Mouse (Mus musculus): ENCODE data around the gene Ddc. TPM values are rescaled to one million over a fixed set of nuclear protein-coding genes. Genes with fewer than 3 reads are reported as not detected.

Gene Ddc
- 4.7 and 4.9 TPM in 2 replicates for polyA plus RNA-seq (2016; fragmentation: Nextera tagmentation; extraction: Ambion mirVana)

DNA sequence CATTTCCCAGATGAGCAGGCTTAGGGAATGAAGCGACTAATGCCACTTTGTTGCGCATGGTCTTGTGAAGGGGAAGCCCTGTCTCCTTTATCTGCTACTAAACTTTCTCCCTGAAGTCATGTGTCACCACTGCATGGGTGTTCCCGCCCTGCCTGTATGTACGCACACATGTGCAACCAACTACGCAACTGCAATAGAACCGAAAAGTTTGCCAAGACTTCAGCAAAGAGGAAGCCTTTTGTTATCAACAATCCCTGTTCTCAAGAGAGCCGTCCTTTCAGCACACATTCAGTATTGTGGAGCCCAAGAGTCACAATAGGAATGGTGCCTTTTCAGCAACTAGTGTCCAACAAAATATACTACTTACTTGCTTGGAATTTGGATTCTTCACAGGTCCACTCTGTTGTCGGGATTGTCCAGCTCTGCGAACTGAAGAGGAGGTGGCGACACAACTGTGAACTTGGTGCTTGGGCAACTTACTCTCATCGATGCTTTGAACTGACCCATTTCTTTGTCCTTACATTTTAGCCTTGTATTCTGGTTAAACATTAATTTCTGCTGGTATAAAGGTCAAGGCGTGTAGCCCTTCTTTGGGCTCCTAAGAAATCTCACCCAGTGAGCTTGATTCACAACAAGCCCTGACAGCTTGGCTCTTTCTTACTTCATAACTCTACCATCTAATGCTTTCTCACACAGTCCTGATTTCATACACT lies at the start of gene Ddc:
Gene Ddc (minus strand): TSS at position 500 of the 713 bp plus-strand sequence.
- H3K36me3 ChIP-seq, result no peaks in the 10 kb centered on the region

DNA sequence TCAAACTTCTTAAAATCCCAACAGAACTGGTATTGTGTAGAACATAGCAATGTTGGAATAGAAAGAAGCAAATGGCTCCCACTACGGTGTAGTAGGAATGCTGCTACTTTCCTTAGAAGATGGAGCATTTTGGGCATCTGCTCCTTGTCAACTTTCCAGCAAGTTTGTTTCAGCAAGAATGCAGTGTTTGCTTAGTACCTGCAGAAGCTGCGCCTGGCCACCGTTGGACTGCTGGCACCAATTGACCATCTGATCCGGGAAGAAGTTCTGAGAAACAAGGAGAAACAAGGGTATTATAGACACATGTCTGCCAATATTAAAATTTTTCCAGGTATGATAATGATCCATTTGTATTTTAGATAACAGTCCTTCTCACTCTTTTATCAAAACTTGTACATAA lies 47.8 kb upstream of the Ddc start:
- Histone ChIP-seq H3K9me3 (no peaks in the 10 kb centered on the region), H3K4me3 (no peak overlapping the region), H3K4me1 (peaks cover 10% of the 10 kb centered on the region), H3K4me2 (replicated peaks) (no peak overlapping the region), H3K36me3 (peaks cover 14% of the 10 kb centered on the region), H3K27me3 (replicated peaks) (0 out of 2 replicates have a peak, but pooled peaks cover 3% of the 10 kb centered on the region), H3K27ac (no peak overlapping the region), H3K9ac (no peak overlapping the region)
- 90% methylated on average over 4 of the region's 4 CpGs for WGBS
- no peak for ATAC-seq (ENCODE audit: low FRiP score, low read depth)

More for the DNA sequence above, at the start of gene Ddc:
- no peak within 1 kb of the TSS for H3K9ac ChIP-seq
- no peak for ATAC-seq (ENCODE audit: low FRiP score, low read depth)
- no peak within 1 kb of the TSS for H3K4me2 ChIP-seq (replicated peaks)
- H3K9me3 ChIP-seq, result no peaks in the 10 kb centered on the region
- no peaks in the 10 kb centered on the region for H3K4me1 ChIP-seq
- no peak within 1 kb of the TSS for H3K4me3 ChIP-seq
- H3K27ac ChIP-seq, result no peak within 1 kb of the TSS
- WGBS, result 74% methylated on average over 12 of the region's 12 CpGs
- no peaks in the 10 kb centered on the region for H3K27me3 ChIP-seq (replicated peaks)

DNA sequence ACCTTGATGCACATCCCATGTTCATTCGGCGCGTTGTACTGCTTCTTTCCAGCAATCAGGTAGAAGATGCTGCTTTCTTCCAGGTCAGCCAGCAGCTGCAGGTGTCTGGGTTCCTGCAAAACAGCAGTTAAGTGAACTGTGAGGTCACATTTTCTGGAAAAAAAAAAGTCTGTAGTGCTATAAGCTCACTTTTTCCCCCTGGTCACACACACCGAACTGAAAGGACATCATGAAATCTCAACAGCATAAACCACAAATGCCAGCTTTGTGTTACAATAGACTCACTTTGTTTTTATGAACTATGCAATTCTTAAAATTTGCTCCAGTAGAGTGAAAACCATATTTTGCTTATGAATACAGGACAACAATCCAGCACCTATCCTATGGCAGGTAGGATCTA lies 46.9 kb upstream of the Ddc start:
- no peak overlapping the region for H3K9ac ChIP-seq
- no peaks in the 10 kb centered on the region for H3K9me3 ChIP-seq
- no peak for ATAC-seq (ENCODE audit: low FRiP score, low read depth)
- no peak overlapping the region for H3K4me2 ChIP-seq (replicated peaks)
- H3K27me3 ChIP-seq (replicated peaks), result 0 out of 2 replicates have a peak, but pooled peaks cover 3% of the 10 kb centered on the region
- H3K36me3 ChIP-seq, result peaks cover 17% of the 10 kb centered on the region
- H3K4me3 ChIP-seq, result no peak overlapping the region
- WGBS, result 98% methylated on average over 4 of the region's 4 CpGs
- no peak overlapping the region for H3K27ac ChIP-seq
- H3K4me1 ChIP-seq, result peaks cover 10% of the 10 kb centered on the region

GRCm38 (mm10) chr11:11944082-11944349 lies 46.1 kb upstream of the Ddc start:
- Histone ChIP-seq H3K9ac (no peak overlapping the region), H3K4me1 (peaks cover 10% of the 10 kb centered on the region), H3K36me3 (peaks cover 20% of the 10 kb centered on the region), H3K4me2 (replicated peaks) (no peak overlapping the region), H3K27me3 (replicated peaks) (0 out of 2 replicates have a peak, but pooled peaks cover 3% of the 10 kb centered on the region), H3K9me3 (no peaks in the 10 kb centered on the region), H3K27ac (no peak overlapping the region), H3K4me3 (no peak overlapping the region)
- ATAC-seq (ENCODE audit: low FRiP score, low read depth), result no peak

- H3K4me2 ChIP-seq (replicated peaks), result no peak overlapping the region
- no peak overlapping the region for H3K4me3 ChIP-seq
- H3K27ac ChIP-seq, result no peak overlapping the region
- H3K4me1 ChIP-seq, result peaks cover 9% of the 10 kb centered on the region
- WGBS, result 84% methylated on average over 13 of the region's 13 CpGs
- H3K27me3 ChIP-seq (replicated peaks), result 0 out of 2 replicates have a peak, but pooled peaks cover 3% of the 10 kb centered on the region
- H3K9ac ChIP-seq, result no peak overlapping the region
- no peaks in the 10 kb centered on the region for H3K9me3 ChIP-seq
- H3K36me3 ChIP-seq, result peaks cover 22% of the 10 kb centered on the region
- ATAC-seq (ENCODE audit: low FRiP score, low read depth), result no peak
Measured at GRCm38 (mm10) chr11:11943240-11944081, 45.5 kb upstream of the Ddc start.

DNA sequence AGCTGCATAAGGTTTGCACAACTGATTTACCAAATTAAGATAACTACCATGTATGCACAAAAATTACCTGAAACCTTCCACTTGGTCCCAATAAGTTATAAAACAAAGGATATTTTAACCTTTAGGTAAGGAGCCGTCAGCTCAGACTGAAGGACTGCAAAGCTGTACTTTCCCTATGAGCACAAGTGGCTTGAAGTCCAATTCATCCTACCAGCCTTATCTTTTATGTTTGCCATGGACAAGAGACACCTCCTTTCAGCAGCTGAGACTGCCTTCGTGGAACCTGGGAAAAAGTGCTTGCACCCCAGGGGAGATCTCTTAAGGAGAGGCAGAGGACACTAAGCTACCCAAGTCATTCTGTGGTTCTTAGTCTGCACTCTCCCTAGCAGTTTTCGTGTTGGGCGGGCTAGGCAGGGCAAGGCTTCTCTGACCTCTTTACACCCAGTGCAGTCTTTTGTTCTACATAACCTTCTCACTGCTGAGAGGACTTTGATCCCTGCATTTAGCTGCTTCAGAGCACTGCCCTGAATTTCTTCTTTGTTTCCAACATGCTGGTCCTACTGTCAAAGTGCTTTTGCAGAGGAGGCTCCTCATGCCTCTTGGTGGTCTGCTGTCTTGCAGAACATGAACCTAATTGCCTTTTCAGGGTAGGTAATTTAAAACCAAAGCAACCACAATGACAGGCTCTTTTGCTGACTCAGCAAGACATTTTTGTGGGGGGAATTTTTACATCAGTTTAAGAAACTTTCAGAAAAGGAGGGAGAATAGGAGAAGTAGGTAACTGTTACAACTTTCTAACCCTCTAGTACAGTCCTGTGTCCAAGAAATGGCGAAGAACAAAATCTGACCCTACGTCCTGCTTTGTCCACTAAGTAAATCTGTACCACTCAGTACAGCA lies 44.6 kb upstream of the Ddc start:
- Histone ChIP-seq H3K27me3 (replicated peaks) (no peaks in the 10 kb centered on the region), H3K36me3 (peaks cover 24% of the 10 kb centered on the region), H3K4me2 (replicated peaks) (no peak overlapping the region), H3K9me3 (no peaks in the 10 kb centered on the region), H3K4me1 (peaks cover 7% of the 10 kb centered on the region; the same call in 1 of the 2 replicates), H3K9ac (no peak overlapping the region), H3K27ac (no peak overlapping the region), H3K4me3 (no peak overlapping the region)
- no peak for ATAC-seq (ENCODE audit: low FRiP score, low read depth)
- WGBS, result 33% methylated on average over 6 of the region's 6 CpGs

DNA sequence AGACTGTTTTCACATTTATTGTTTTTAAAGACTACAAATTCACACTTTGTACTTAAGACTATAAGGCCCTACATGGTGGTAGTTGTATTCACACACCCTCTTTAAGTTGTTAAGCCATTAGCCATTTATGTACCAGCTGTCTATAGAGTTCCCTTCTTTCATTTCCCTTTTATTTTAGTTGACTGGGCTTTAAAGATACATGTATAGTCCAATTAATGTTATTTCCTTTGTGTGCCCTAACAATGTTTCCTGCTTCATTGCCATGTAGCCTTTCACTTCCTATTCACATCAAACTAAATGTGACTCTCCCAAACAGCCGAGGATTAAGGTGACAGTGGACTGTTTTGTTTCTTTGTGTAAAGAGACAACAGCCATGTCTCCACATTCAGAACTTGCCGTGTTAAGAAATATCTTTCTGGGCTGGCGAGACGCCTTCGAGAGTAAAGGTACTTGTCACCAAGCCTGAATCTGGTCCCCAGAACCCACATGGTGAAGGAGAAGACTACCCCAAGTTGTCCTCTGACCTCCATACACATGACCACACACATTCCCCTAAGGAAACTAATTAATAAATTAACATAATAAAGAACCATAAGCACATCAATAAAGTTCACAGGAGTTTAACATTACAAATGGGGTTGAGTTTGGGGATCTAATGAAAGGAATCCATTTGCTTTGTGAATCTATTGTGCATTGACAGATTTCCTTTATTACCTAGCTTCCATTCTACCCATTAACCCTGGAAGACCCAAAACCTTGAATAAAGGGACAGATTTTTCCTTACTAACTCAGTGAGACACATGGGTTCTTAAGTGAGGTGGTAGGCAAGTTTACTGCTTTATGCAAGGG lies 43.1 kb upstream of the Ddc start:
- no peak; the same call in 1 of the 2 replicates for ATAC-seq (ENCODE audit: low FRiP score, low read depth)
- Histone ChIP-seq H3K4me3 (no peak overlapping the region), H3K27me3 (replicated peaks) (no peaks in the 10 kb centered on the region), H3K4me2 (replicated peaks) (no peak overlapping the region), H3K9ac (no peak overlapping the region), H3K9me3 (no peaks in the 10 kb centered on the region), H3K27ac (no peak overlapping the region), H3K4me1 (peaks cover 7% of the 10 kb centered on the region; the same call in 1 of the 2 replicates), H3K36me3 (peaks cover 36% of the 10 kb centered on the region)
- WGBS, result 24% methylated on average over 5 of the region's 5 CpGs

DNA sequence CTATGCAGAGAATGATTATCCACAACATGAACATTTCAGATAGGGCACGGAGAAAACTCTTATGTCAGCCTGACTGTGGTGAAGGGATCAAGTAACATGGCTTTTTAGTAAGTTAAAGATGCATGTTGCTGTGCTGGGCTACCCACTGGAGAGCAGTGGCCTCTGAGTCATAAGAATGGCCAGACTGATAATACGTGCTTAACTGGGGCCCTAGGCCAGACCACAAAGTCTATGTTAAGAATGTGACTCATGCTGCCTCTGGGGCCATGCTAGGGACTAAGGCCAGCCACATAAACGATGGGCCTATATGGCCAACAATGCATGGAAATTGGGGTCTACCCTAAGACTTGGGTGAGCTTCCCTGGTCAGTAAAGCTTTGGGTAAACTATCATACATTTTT lies 41.7 kb upstream of the Ddc start:
- H3K4me3 ChIP-seq, result no peak overlapping the region
- H3K4me1 ChIP-seq, result peaks cover 7% of the 10 kb centered on the region; the same call in 1 of the 2 replicates
- no peak overlapping the region for H3K27ac ChIP-seq
- no peak overlapping the region for H3K4me2 ChIP-seq (replicated peaks)
- no peak overlapping the region for H3K9ac ChIP-seq
- H3K9me3 ChIP-seq, result no peaks in the 10 kb centered on the region
- ATAC-seq (ENCODE audit: low FRiP score, low read depth), result no peak
- H3K27me3 ChIP-seq (replicated peaks), result no peaks in the 10 kb centered on the region
- 82% methylated on average over 3 of the region's 3 CpGs for WGBS
- H3K36me3 ChIP-seq, result peaks cover 44% of the 10 kb centered on the region

DNA sequence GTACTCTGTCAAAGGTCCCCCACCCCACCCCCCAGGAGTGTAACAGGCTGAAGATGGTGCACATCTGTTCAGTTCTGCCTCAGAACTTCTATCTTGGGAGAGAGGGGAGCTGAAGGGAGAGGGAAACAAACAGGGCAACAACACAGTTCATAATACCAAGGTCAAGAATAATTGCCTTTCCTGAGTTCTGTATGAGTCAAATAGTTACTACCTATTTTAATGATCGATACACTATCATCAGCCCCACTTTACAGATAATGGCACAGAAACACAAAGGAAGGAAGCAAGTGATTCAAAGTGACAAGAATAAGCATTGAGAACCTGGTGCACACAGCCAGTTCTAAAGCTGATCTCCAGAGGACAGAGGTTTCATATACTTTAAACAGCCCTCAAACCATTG lies 40.6 kb upstream of the Ddc start:
- no peak overlapping the region for H3K4me3 ChIP-seq
- H3K4me1 ChIP-seq, result peaks cover 7% of the 10 kb centered on the region; the same call in 1 of the 2 replicates
- H3K36me3 ChIP-seq, result peaks cover 45% of the 10 kb centered on the region
- H3K9ac ChIP-seq, result no peak overlapping the region
- ATAC-seq (ENCODE audit: low FRiP score, low read depth), result no peak
- H3K27me3 ChIP-seq (replicated peaks), result no peaks in the 10 kb centered on the region
- WGBS, result 97% methylated on average over 1 of the region's 1 CpGs
- H3K27ac ChIP-seq, result no peak overlapping the region
- H3K4me2 ChIP-seq (replicated peaks), result no peak overlapping the region
- H3K9me3 ChIP-seq, result no peaks in the 10 kb centered on the region

DNA sequence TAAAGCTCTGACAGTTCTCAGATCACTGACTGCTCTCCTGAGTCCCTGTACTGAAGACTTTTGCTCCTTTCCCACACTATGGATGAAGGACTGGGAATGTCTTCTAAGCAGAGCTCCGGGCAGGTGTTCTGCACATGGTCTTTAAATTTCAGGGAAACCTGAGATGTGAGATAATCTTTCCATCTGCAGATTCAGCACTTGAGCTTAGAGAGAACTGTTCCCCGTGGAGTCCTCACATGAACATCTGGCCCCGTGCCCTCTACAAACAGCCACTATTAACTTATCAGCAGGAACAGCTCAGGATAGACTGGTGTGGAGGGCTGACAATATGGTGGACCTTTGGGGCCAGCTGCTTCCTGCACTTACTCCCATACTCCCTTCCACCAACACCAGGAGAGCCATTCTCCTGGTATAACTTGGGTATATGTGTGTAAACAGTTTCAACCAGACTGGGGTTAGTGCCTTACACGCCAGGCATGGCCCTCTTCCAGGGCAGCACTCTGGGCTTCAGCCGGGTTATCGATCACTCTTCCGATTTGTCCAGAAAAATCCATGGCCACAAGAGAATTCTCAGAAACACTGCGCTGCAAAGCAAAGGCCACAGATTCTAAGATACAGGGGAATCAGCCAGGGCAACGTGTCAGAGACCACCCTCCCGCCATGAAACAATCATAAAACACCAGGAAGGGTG lies 39.5 kb upstream of the Ddc start:
- Histone ChIP-seq H3K27me3 (replicated peaks) (no peaks in the 10 kb centered on the region), H3K9me3 (no peaks in the 10 kb centered on the region), H3K27ac (no peak overlapping the region), H3K4me3 (no peak overlapping the region), H3K4me2 (replicated peaks) (no peak overlapping the region), H3K4me1 (peaks cover 4% of the 10 kb centered on the region; the same call in 1 of the 2 replicates), H3K36me3 (peaks cover 46% of the 10 kb centered on the region), H3K9ac (no peak overlapping the region)
- no peak for ATAC-seq (ENCODE audit: low FRiP score, low read depth)
- WGBS, result 87% methylated on average over 10 of the region's 10 CpGs

GRCm38 (mm10) chr11:11934808-11935207 lies 36.9 kb upstream of the Ddc start:
- ATAC-seq (ENCODE audit: low FRiP score, low read depth), result no peak
- no peaks in the 10 kb centered on the region for H3K9me3 ChIP-seq
- WGBS, result 86% methylated on average over 8 of the region's 8 CpGs
- no peak overlapping the region for H3K4me3 ChIP-seq
- H3K4me2 ChIP-seq (replicated peaks), result no peak overlapping the region
- H3K27me3 ChIP-seq (replicated peaks), result no peaks in the 10 kb centered on the region
- no peak overlapping the region for H3K27ac ChIP-seq
- H3K36me3 ChIP-seq, result peaks cover 52% of the 10 kb centered on the region
- 0 out of 2 replicates have a peak, but pooled peaks cover 9% of the 10 kb centered on the region for H3K4me1 ChIP-seq
- H3K9ac ChIP-seq, result no peak overlapping the region
